ENCODE assay signal across 13 mouse cellular contexts in genomic region chr3:122481891-122482739, GRCm38 (mm10).
DNase-seq lines count a peak whose midpoint lies in the region; ATAC-seq and TF ChIP-seq lines count a peak whose summit lies in the region.
"Had no signal": no experiment of that assay in that cellular context is flagged by ENCODE, and none has a peak within 500 bp of the region (broad histone marks: within the 10 kb centered on the region; RNA-seq: fewer than 3 reads in every experiment).

No protein-coding gene starts in this region.

- no peaks in the 10 kb centered on the region for H3K27me3 ChIP-seq in kidney, adult 2 months (replicated peaks; ENCODE audit: control insufficient read depth, insufficient read depth, low read length)
- H3K27me3 ChIP-seq in intestine, postnatal 0 days (replicated peaks; ENCODE audit: control insufficient read depth, insufficient read depth, low read length) = no peaks in the 10 kb centered on the region
- H3K27me3 ChIP-seq in hindbrain, embryonic 12.5 days = peaks cover 4% of the 10 kb centered on the region; the same call in 1 of the 2 replicates

- DNase-seq in kidney, adult 2 months = peak; percentile 50
- no peak for DNase-seq in kidney, postnatal 25 days
- peak; percentile 78 for DNase-seq in adrenal gland, adult 8-10 months
- peak; percentile 35 for DNase-seq in skeletal muscle tissue, adult 2 months (ENCODE audit: low read depth, low spot score)
- no peak for DNase-seq in thymus, postnatal 36 days
- no peak for DNase-seq in lung, postnatal 36 days
- DNase-seq: right cerebral cortex, adult 18-20 months; thymus, postnatal 25 days had no signal

- no peaks in the 10 kb centered on the region for H3K9me3 ChIP-seq in intestine, postnatal 0 days (ENCODE audit: control insufficient read depth)
- no peaks in the 10 kb centered on the region for H3K9me3 ChIP-seq in hindbrain, embryonic 12.5 days (replicated peaks)
- H3K9me3 ChIP-seq: embryonic facial prominence, embryonic 12.5 days; heart, embryonic 15.5 days had no signal

- H3K4me2 ChIP-seq in intestine, postnatal 0 days (replicated peaks; ENCODE audit: low read depth) = peak overlapping the region; percentile 31
- H3K4me2 ChIP-seq in hindbrain, embryonic 12.5 days (replicated peaks) = no peak overlapping the region
- H3K4me2 ChIP-seq: embryonic facial prominence, embryonic 12.5 days; heart, embryonic 15.5 days had no signal

- H3K4me3 ChIP-seq in kidney, adult 2 months (ENCODE audit: insufficient read depth, low read depth, low read length) = no peak overlapping the region
- no peak overlapping the region for H3K4me3 ChIP-seq in intestine, postnatal 0 days (ENCODE audit: low read depth, low read length)
- no peak overlapping the region for H3K4me3 ChIP-seq in hindbrain, embryonic 12.5 days
- H3K4me3 ChIP-seq: embryonic facial prominence, embryonic 12.5 days; heart, embryonic 15.5 days; layer of hippocampus, adult 2 months had no signal

- no peaks in the 10 kb centered on the region for H3K4me1 ChIP-seq in kidney, adult 2 months (ENCODE audit: control insufficient read depth, insufficient read depth, low read length)
- peaks cover 15% of the 10 kb centered on the region; the same call in 1 of the 2 replicates for H3K4me1 ChIP-seq in intestine, postnatal 0 days (replicated peaks; ENCODE audit: control insufficient read depth, insufficient read depth, low read length)
- H3K4me1 ChIP-seq in hindbrain, embryonic 12.5 days = peaks cover 50% of the 10 kb centered on the region

- no peak overlapping the region for H3K9ac ChIP-seq in intestine, postnatal 0 days (ENCODE audit: low read depth, low read length)
- H3K9ac ChIP-seq in hindbrain, embryonic 12.5 days = no peak overlapping the region
- H3K9ac ChIP-seq: embryonic facial prominence, embryonic 12.5 days; heart, embryonic 15.5 days had no signal

- peak; percentile 84 for ATAC-seq in intestine, postnatal 0 days
- no peak for ATAC-seq in hindbrain, embryonic 12.5 days (ENCODE audit: low FRiP score)

- no peak for TF ChIP-seq POLR2A in kidney, adult 2 months (IDR thresholded peaks at IDR 0.05; ENCODE audit: low read depth, low read length)

- H3K36me3 ChIP-seq in kidney, adult 2 months (ENCODE audit: control insufficient read depth, insufficient read depth, low read length) = no peaks in the 10 kb centered on the region
- no peaks in the 10 kb centered on the region for H3K36me3 ChIP-seq in intestine, postnatal 0 days (ENCODE audit: control insufficient read depth, insufficient read depth)
- no peaks in the 10 kb centered on the region for H3K36me3 ChIP-seq in hindbrain, embryonic 12.5 days
- H3K36me3 ChIP-seq: embryonic facial prominence, embryonic 12.5 days; heart, embryonic 15.5 days had no signal

- 65% methylated on average over 21 of the region's 21 CpGs for WGBS in kidney, adult 2 months
- 34% methylated on average over 21 of the region's 21 CpGs for WGBS in intestine, postnatal 0 days
- 70% methylated on average over 21 of the region's 21 CpGs for WGBS in hindbrain, embryonic 12.5 days

- peak overlapping the region; percentile 21; the same call in 1 of the 2 replicates for H3K27ac ChIP-seq in kidney, adult 2 months (ENCODE audit: insufficient read depth, low read depth, low read length)
- H3K27ac ChIP-seq in intestine, postnatal 0 days (ENCODE audit: low read depth, low read length) = peak overlapping the region; percentile 67
- no peak overlapping the region for H3K27ac ChIP-seq in hindbrain, embryonic 12.5 days
- H3K27ac ChIP-seq: embryonic facial prominence, embryonic 12.5 days; heart, embryonic 15.5 days had no signal

- TF ChIP-seq CTCF in kidney, adult 2 months (conservative IDR thresholded peaks at IDR 0.05; ENCODE audit: insufficient read depth, insufficient read length, low read depth, low read length) = no peak
- no peak for TF ChIP-seq CTCF in intestine, postnatal 0 days (IDR thresholded peaks at IDR 0.05; ENCODE audit: low read depth)

Comparison
In these comparisons a context has a peak if more than half of its experiments do, and no peak if none do; other contexts are left out.
1. DNase-seq: peak in kidney, adult 2 months (single experiment), adrenal gland, adult 8-10 months (single experiment) and skeletal muscle tissue, adult 2 months (single experiment); none in kidney, postnatal 25 days (0 of 2), thymus, postnatal 36 days (0 of 2) and lung, postnatal 36 days (single experiment).